Mouse (Mus musculus): ENCODE results near the gene Shisa8.

GRCm38 (mm10) chr15:82213222-82213621 lies 607 bp upstream of the Shisa8 start:
- TF ChIP-seq CTCF (IDR thresholded peaks at IDR 0.05; ENCODE audit: low read depth, low read length) = no peak
- TF ChIP-seq POLR2A (IDR thresholded peaks at IDR 0.05; ENCODE audit: extremely low read depth, insufficient read depth, low read length) = no peak

Measured in liver, adult 2 months (tissue).